Mouse (Mus musculus) forebrain, embryonic 14.5 days (tissue): ENCODE measurements around the gene Asic1. TPM values are rescaled to one million over a fixed set of nuclear protein-coding genes. Genes with fewer than 3 reads are reported as not detected.
"Not testable (repeated sequence)": the region's sequence is repeated elsewhere in the genome, so short reads cannot be mapped to it uniquely, and the experiment has no call there.

ENCODE experiments used
- ATAC-seq: fragments of 200-750 bp; cut with Nextera tagmentation; 2 replicates; pipeline ENCODE4 v1.8.0; 2017; ENCODE audit warnings: mild to moderate bottlenecking, moderate library complexity
- DNase-seq: peaks from one replicate; pipeline ENCODE4 v3.0.0-alpha.2; 2015; ENCODE audit warnings: low spot score
- H3K27ac ChIP-seq: fragments of 300-500 bp; sonication (generic); 2 replicates; pipeline ENCODE4 v1.5.1; 2014; ENCODE audit warnings: low read depth, mild to moderate bottlenecking, control low read depth, low read length, moderate library complexity
- H3K27me3 ChIP-seq: fragments of 300-500 bp; sonication (generic); replicated peaks from 2 replicates; pipeline ENCODE4 v1.6.1; 2014; ENCODE audit warnings: low read length, control low read depth, mixed read lengths; ENCODE audit not compliant: control insufficient read depth, insufficient read depth
- H3K36me3 ChIP-seq: fragments of 300-500 bp; sonication (generic); 2 replicates; pipeline ENCODE4 v1.6.1; 2014; ENCODE audit warnings: low read length, control low read depth; ENCODE audit not compliant: control insufficient read depth, insufficient read depth
- H3K4me1 ChIP-seq: fragments of 300-500 bp; sonication (generic); 2 replicates; pipeline ENCODE4 v1.6.1; 2014; ENCODE audit warnings: antibody characterized with exemption, low read length, control low read depth; ENCODE audit not compliant: control insufficient read depth, insufficient read depth
- H3K4me2 ChIP-seq: fragments of 300-500 bp; sonication (generic); 2 replicates; pipeline ENCODE4 v1.6.1; 2014; ENCODE audit warnings: mild to moderate bottlenecking, control low read depth, low read length
- H3K4me3 ChIP-seq: fragments of 300-500 bp; sonication (generic); 2 replicates; pipeline ENCODE4 v1.5.1; 2014; ENCODE audit warnings: low read depth, low read length, control low read depth
- H3K9ac ChIP-seq: fragments of 300-500 bp; sonication (generic); 2 replicates; pipeline ENCODE4 v1.6.1; 2014; ENCODE audit warnings: mild to moderate bottlenecking, low read length, control low read depth, moderate library complexity
- H3K9me3 ChIP-seq: fragments of 300-500 bp; sonication (generic); replicated peaks from 2 replicates; pipeline ENCODE4 v1.6.1; 2016; ENCODE audit warnings: low read length, control low read depth, mixed read lengths; ENCODE audit not compliant: control insufficient read depth
- WGBS: fragments of 180-500 bp; shearing (Covaris S2); extraction: QIAGEN DNeasy Blood & Tissue Kit; methylation state at CpG from one replicate; pipeline ENCODE4 v1.1.7; 2014; 5-methylcytosine and 5-hydroxymethylcytosine counted together
- polyA plus RNA-seq: library from polyadenylated mRNA; unstranded; fragments of >200 nt; fragmentation: Nextera tagmentation; extraction: Ambion mirVana; gene quantifications from 2 replicates; pipeline ENCODE4 v1.2.1, GENCODE M21; 2014

The Asic1 gene
- polyA plus RNA-seq, 1 experiment from 2014 or later: 15.6 TPM

DNA sequence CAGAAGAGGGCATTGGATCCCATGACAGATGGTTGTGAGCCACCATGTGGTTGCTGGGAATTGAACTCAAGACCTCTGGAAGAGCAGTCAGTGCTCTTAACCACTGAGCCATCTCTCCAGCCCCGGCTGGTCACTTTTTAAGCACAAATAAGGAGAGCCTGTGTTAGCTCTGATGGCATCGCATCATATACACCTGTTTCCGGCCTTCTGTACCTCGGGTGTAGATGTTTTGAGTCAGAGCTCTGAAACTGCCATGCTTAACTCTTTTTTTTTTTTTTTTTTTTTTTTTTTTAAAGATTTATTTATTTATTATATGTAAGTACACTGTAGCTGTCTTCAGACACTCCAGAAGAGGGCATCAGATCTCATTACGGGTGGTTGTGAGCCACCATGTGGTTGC, 56.9 kb downstream of the Asic1 start:
- H3K4me1 ChIP-seq: peaks cover 12% of the 10 kb centered on the region
- not testable (repeated sequence) for DNase-seq, H3K4me3 ChIP-seq, H3K27ac ChIP-seq, H3K9me3 ChIP-seq, ATAC-seq, H3K9ac ChIP-seq, H3K27me3 ChIP-seq, H3K4me2 ChIP-seq
- 99% methylated on average over 4 of the region's 5 CpGs for WGBS
- peaks cover 40% of the 10 kb centered on the region for H3K36me3 ChIP-seq

DNA sequence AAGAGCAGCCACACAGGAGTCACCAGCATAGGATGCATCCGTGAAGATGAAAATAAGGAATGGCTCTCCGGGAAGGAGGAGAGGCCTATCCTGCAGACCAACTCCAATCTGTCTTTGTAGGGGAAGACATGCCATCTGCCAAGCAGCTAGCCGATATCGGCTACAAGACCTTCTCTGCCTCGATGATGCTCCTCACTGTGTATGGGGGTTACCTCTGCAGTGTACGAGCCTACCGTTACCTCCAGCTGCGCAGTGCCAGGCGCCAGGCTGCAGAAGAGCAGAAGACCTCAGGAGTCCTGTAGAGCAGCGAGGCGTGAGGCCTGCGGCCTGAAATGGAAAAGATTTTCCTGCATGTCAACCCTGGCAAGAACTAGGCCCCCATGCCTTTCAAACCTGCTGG, 57.4 kb downstream of the Asic1 start:
- Histone ChIP-seq H3K4me3 (no peak overlapping the region), H3K27me3 (no peaks in the 10 kb centered on the region), H3K9me3 (no peaks in the 10 kb centered on the region), H3K4me2 (no peak overlapping the region), H3K27ac (no peak overlapping the region), H3K9ac (no peak overlapping the region), H3K36me3 (peaks cover 39% of the 10 kb centered on the region), H3K4me1 (peaks cover 12% of the 10 kb centered on the region)
- ATAC-seq (no peak), DNase-seq (no peak)
- WGBS: 94% methylated on average over 12 of the region's 12 CpGs

DNA sequence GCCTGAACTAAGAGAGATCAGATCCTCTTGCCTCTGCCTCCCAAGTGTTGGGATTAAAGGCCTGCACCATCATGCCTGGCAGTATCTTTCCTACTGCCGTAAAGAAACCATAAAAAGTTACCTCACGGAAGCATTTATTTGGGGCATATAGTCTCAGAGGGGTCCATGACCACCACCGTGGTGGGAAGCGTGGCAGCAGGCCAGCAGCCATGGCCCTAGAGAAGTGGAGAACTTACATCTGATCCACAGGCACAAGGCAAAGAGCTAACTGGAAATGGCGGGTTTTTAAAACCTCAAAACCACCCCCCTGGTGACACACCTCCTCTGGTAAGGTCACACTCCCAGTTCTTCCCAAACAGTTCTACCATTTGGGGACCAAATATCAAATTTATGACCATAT, 58.0 kb downstream of the Asic1 start:
- Histone ChIP-seq H3K4me3 (no peak overlapping the region), H3K27me3 (no peaks in the 10 kb centered on the region), H3K9me3 (no peaks in the 10 kb centered on the region), H3K36me3 (peaks cover 34% of the 10 kb centered on the region), H3K27ac (no peak overlapping the region), H3K9ac (no peak overlapping the region), H3K4me2 (no peak overlapping the region), H3K4me1 (peaks cover 12% of the 10 kb centered on the region)
- WGBS: 93% methylated on average over 5 of the region's 5 CpGs
- DNase-seq: no peak
- no peak for ATAC-seq

DNA sequence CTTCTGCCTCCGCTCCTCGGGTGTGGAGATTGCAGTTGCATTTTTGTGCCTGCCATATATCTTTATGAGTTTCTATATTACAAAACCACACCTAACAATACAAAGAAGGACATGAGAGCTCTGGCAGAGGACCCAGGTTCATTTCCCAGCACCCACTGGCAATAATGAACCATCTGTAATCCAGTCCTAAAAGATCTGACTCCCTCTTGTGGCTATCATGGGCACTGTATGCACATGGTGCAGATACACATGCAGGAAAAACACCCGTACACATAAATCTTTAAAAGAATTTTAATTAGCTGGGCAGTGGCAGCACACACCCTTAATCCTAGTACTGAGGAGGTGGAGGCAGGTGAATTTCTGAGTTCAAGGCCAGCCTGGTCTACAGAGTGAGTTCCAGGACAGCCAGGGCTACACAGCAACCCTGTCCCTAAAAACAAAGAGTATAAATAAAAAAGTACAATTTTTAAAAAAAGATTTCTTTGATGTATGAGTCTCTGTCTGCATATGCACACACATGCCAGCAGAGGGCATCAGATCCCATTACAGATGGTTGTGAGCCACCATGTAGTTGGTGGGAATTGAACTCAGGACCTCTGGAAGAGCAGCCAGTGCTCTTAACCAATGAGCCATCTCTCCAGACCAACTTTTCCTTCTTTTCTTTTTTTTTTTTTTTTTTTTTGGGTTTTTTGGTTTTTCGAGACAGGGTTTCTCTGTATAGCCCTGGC, 59.1 kb downstream of the Asic1 start:
- WGBS: 93% methylated on average over 3 of the region's 4 CpGs

DNA sequence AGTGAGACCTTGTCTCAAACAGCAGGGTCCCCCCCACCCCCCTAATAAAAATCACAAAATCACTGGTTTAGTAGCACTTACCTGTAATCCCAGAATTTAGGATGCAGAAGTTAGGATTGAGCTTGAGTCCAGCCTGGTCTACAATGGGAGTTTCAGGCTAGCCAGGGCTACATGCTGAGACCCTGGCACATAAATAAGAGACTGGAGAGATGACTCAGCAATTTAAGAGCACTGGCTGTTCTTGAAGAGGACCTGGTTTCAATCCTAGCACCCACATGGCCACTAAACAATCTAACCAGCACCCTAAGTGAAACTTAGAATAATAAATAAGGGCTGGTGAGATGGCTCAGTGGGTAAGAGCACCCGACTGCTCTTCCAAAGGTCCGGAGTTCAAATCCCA, 61.0 kb downstream of the Asic1 start:
- Histone ChIP-seq H3K9ac (no peak overlapping the region), H3K27ac (no peak overlapping the region), H3K4me2 (no peak overlapping the region), H3K27me3 (no peaks in the 10 kb centered on the region), H3K9me3 (no peaks in the 10 kb centered on the region), H3K4me3 (no peak overlapping the region), H3K36me3 (peaks cover 50% of the 10 kb centered on the region), H3K4me1 (peaks cover 5% of the 10 kb centered on the region)
- 92% methylated on average over 2 of the region's 2 CpGs for WGBS
- ATAC-seq (no peak), DNase-seq (no peak)

More for the DNA sequence above, 59.1 kb downstream of the Asic1 start:
- H3K9me3 ChIP-seq: no peaks in the 10 kb centered on the region
- H3K4me1 ChIP-seq: peaks cover 10% of the 10 kb centered on the region
- peaks cover 32% of the 10 kb centered on the region for H3K36me3 ChIP-seq
- DNase-seq: no peak
- H3K4me2 ChIP-seq: no peak overlapping the region
- H3K27ac ChIP-seq: no peak overlapping the region
- H3K27me3 ChIP-seq: no peaks in the 10 kb centered on the region
- no peak overlapping the region for H3K9ac ChIP-seq
- no peak overlapping the region for H3K4me3 ChIP-seq
- ATAC-seq: no peak

DNA sequence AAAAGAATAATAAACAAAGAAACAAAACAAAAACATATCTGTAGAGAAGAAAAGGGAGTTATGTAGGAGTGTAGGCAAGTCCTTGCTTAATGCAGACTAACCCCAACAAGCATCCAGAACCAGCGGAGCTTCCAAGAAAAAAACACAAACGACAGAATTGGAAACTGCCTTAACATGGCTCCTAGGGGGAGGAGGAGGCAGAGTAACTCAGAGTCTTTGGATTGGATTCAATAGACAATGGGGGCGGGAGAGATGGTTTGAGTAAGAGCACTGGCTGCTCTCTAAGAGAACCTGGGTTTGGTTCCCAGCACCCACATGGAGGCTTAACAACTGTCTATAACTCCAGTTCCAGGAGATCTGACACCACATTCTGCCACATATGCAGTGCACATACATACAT, 61.5 kb downstream of the Asic1 start:
- Histone ChIP-seq H3K27me3 (no peaks in the 10 kb centered on the region), H3K36me3 (peaks cover 55% of the 10 kb centered on the region), H3K9ac (no peak overlapping the region), H3K4me1 (peaks cover under 1% of the 10 kb centered on the region), H3K4me3 (no peak overlapping the region), H3K27ac (no peak overlapping the region), H3K4me2 (no peak overlapping the region), H3K9me3 (no peaks in the 10 kb centered on the region)
- no peak for DNase-seq
- ATAC-seq: no peak
- 91% methylated on average over 3 of the region's 3 CpGs for WGBS

DNA sequence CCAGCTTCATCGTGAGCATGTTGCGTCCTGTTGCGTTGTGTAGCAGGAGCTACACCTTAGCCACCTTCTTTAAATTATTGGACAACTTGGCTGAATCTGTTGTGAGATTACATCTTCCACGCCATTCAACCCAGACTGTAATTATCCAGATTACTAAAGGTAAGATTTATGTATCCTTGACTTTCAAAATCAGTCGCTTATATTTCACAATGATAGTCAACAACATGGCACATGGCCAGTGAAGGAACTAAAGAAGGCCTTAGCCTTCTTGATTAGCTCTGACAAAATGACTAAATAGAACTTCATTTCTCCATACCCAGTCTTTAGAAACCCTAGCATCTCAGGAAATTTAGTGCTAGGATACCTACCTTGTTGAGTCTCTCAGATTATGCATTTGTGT, 63.0 kb downstream of the Asic1 start:
- H3K4me1 ChIP-seq: no peaks in the 10 kb centered on the region
- H3K36me3 ChIP-seq: peaks cover 62% of the 10 kb centered on the region
- no peak overlapping the region for H3K27ac ChIP-seq
- ATAC-seq (no peak), DNase-seq (no peak)
- no peak overlapping the region for H3K4me2 ChIP-seq
- H3K9me3 ChIP-seq: no peaks in the 10 kb centered on the region
- 98% methylated on average over 5 of the region's 5 CpGs for WGBS
- no peaks in the 10 kb centered on the region for H3K27me3 ChIP-seq
- H3K4me3 ChIP-seq: no peak overlapping the region
- no peak overlapping the region for H3K9ac ChIP-seq

DNA sequence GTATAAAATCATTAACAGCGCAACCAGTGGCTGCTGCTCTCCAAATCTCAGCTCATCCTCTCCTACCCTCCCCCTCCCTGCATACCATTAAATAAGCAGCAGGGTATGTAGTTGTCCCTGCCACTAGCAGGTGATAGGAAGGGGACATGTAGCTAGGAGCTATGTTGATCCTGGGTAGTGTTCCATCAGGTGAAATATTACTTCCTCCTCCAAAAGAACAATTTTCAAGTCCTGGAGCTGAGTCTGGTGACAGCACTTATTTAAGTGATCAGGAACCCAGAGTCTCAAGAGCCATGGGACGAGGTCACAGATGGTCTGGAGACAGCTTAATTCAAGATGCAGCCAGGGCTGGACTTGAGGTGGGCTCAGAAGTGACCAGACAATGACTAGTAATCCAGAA, 65.5 kb downstream of the Asic1 start:
- H3K9me3 ChIP-seq: no peaks in the 10 kb centered on the region
- no peaks in the 10 kb centered on the region for H3K27me3 ChIP-seq
- no peak overlapping the region for H3K4me3 ChIP-seq
- ATAC-seq (no peak), DNase-seq (no peak)
- no peaks in the 10 kb centered on the region for H3K4me1 ChIP-seq
- WGBS: 93% methylated on average over 2 of the region's 2 CpGs
- peaks cover 71% of the 10 kb centered on the region for H3K36me3 ChIP-seq
- no peak overlapping the region for H3K4me2 ChIP-seq
- no peak overlapping the region for H3K9ac ChIP-seq
- no peak overlapping the region for H3K27ac ChIP-seq

DNA sequence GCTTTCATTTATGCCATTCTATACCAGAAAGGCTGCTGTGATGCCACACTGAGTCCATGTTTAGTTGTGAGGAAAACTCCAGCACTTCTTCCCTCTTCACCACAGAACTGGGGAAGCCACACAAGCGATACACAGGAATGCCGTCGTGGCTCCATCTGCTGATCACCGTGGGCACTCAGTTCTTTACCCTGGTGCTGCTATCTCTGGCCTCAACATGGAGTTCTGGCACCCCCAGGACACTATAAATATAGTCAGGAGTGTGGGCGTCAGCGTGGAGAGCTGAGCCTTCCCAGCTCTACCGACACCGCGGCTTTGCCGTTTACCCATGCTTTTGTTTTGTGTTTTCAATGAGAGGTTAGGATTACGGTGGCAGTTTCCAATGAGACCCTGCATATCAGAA, 66.5 kb downstream of the Asic1 start:
- Histone ChIP-seq H3K27me3 (no peaks in the 10 kb centered on the region), H3K4me2 (no peak overlapping the region), H3K36me3 (peaks cover 76% of the 10 kb centered on the region), H3K4me1 (no peaks in the 10 kb centered on the region), H3K27ac (no peak overlapping the region), H3K9ac (no peak overlapping the region), H3K9me3 (no peaks in the 10 kb centered on the region), H3K4me3 (no peak overlapping the region)
- WGBS: 92% methylated on average over 11 of the region's 11 CpGs
- DNase-seq (no peak), ATAC-seq (no peak)
